In genomic region chr2:3113866-3114265, GRCm38 (mm10) we compare ENCODE assay signal across 8 mouse cellular contexts. TPM values are rescaled to one million over a fixed set of nuclear protein-coding genes. Genes with fewer than 3 reads are reported as not detected.
DNase-seq lines count a peak whose midpoint lies in the region; ATAC-seq lines count a peak whose summit lies in the region.

Gene Fam171a1 (plus strand): TSS chr2:3114224.

- no peaks in the 10 kb centered on the region for H3K4me1 ChIP-seq in neural tube, embryonic 12.5 days

- no peak within 1 kb of the TSS for H3K4me2 ChIP-seq in neural tube, embryonic 12.5 days (replicated peaks)

- no peak within 1 kb of the TSS for H3K4me3 ChIP-seq in neural tube, embryonic 12.5 days

- DNase-seq in frontal cortex, adult 2 months (ENCODE audit: extremely low spot score in 1 of 2, low spot score in 1 of 2): no peak
- DNase-seq in frontal cortex, postnatal 36 days (ENCODE audit: low spot score in 2 of 2): no peak
- no peak for DNase-seq in adrenal gland, postnatal 10 days
- DNase-seq in heart, adult 8-10 months (ENCODE audit: low spot score): no peak
- no peak for DNase-seq in layer of hippocampus, postnatal 10 days (ENCODE audit: low spot score in 2 of 2)
- DNase-seq in cerebellum, postnatal 14 days: no peak
- no peak for DNase-seq in T-cell, adult 2 months (ENCODE audit: low spot score)

- no peaks in the 10 kb centered on the region for H3K27me3 ChIP-seq in neural tube, embryonic 12.5 days (replicated peaks)

- H3K36me3 ChIP-seq in neural tube, embryonic 12.5 days: no peaks in the 10 kb centered on the region

- no peak within 1 kb of the TSS for H3K27ac ChIP-seq in neural tube, embryonic 12.5 days

- ATAC-seq in neural tube, embryonic 12.5 days (ENCODE audit: low FRiP score, low read depth): no peak

- no peak within 1 kb of the TSS for H3K9ac ChIP-seq in neural tube, embryonic 12.5 days

- WGBS in neural tube, embryonic 12.5 days: 81% methylated on average over 4 of the region's 4 CpGs

- H3K9me3 ChIP-seq in neural tube, embryonic 12.5 days: no peaks in the 10 kb centered on the region

RNA-seq across cellular contexts. Expression of gene Fam171a1, which starts in this region (rescaled TPM):
- polyA plus RNA-seq in frontal cortex, adult 2 months (2012; rRNA removed): 45.9 and 52.3 TPM in 2 replicates
- 10 to 100 TPM; 26.0 to 31.5 TPM for total RNA-seq in adrenal gland, postnatal 10 days (2021)
- 10 to 100 TPM; 12.1 to 16.7 (median 14.0) TPM for total RNA-seq in heart, adult 8-10 months (2022)
- total RNA-seq in layer of hippocampus, postnatal 10 days (2021): 10 to 100 TPM; 56.6 to 59.2 TPM
- polyA plus RNA-seq in neural tube, embryonic 12.5 days (2016; fragmentation: Nextera tagmentation; extraction: Ambion mirVana): 53.7 and 59.5 TPM in 2 replicates
